Mouse (Mus musculus) adrenal gland, postnatal 36 days (tissue): ENCODE results near the gene Mmgt2. TPM values are rescaled to one million over a fixed set of nuclear protein-coding genes. Genes with fewer than 3 reads are reported as not detected.
A peak's percentile ranks its signal among the peaks of the same experiment; 100 is the strongest.

Experiments
- DNase-seq, 2 experiments: peaks; one replicate each; pipeline ENCODE4 v3.0.0; 2021; ENCODE audit warnings: mixed read lengths in 1 of 2
- total RNA-seq, 2 experiments: library from RNA; stranded (reverse); gene quantifications; 2 replicates each; pipeline ENCODE4 v1.2.3; 2021

The Mmgt2 gene
- total RNA-seq, 2 experiments from 2014 or later: 38.0 to 42.6 TPM

DNA sequence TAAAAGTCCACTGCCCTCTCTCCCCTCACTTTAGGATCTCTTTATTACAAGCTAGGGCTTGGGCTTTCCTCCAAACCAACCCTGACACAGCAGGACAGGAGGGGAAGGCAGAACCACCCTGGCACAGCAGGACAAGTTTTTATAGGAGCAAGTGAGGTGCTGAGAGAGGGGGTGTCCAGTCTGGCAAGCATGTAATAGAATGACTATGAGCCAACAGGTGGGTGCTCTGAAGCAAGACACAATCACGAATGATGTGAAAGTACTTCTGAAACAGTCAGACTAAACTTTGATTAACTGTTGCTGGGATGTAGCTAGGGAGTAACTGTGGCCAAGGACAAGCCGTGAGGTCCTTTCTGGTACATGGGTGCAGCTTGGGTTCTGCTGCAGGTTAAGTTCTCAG, 57.7 kb downstream of the Mmgt2 start:
- no peak for DNase-seq

DNA sequence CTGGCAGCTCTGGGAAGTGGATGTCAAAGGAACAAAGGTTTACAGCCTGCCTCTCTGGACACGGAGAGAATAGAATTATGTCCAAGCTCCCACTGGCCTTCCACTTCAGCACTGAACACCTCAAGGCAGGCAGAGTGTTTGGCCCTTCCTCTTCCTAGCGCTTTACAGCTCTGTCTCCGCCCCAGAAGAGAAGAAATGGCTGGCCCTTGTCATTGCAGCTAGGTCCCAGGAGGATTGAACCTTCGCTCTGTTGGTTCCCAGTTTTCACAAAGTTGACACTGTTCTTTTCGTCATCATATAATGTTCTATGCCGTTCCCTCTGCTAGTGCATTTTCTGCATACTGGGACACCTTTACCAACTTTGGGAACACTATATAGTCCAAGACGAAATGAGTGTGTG, 59.8 kb downstream of the Mmgt2 start:
- no peak for DNase-seq

DNA sequence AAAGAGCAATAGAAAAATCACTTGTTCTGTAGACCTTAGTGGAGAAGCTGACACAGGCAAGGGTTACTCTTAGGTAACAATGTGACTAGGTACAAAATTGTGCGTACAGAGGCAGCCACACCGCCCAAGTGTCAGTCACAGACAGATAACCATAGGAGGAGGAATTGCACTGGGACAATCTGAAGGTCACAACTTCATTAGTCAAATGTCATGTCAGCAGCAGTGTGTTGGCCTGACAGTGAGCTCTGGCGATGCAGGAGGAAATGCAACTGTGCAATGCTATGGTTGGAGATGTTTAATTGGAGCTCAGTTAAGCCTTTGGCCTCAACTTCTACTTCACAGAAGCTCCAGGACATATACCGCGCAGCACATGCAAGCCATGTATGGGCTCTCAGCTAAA, 62.2 kb downstream of the Mmgt2 start:
- peak; percentile 12 to 26 for DNase-seq

Other genes starting within 250 kb of the Mmgt2 start
- gene Pigl, start 190.2 kb upstream of the Mmgt2 start, total RNA-seq: 10 to 100 TPM in 1 of 2 experiments, 1 to 10 TPM in 1; 7.2 to 10.0 TPM
- 100 to 1,000 TPM; 180 to 205 TPM for gene Ncor1, start 190.1 kb upstream of the Mmgt2 start, total RNA-seq
- 10 to 100 TPM; 30.2 to 37.2 TPM for gene Cenpv, start 109.4 kb upstream of the Mmgt2 start, total RNA-seq
- 1,000 to 10,000 TPM; 1,237 to 1,515 TPM for gene Ubb, start 97.5 kb upstream of the Mmgt2 start, total RNA-seq
- gene Trpv2, start 74.2 kb upstream of the Mmgt2 start, total RNA-seq: 1 to 10 TPM; 2.0 to 3.7 TPM
- gene Lrrc75a, start 141 bp upstream of the Mmgt2 start, total RNA-seq: 10 to 100 TPM; 28.0 to 31.8 TPM
- gene Zfp287, start 83.2 kb downstream of the Mmgt2 start, total RNA-seq: 1 to 10 TPM; 3.2 to 3.8 TPM
- gene Gm10428, start 104.4 kb downstream of the Mmgt2 start, total RNA-seq: not detected
- gene Zfp286, start 140.8 kb downstream of the Mmgt2 start, total RNA-seq: 1 to 10 TPM; 1.8 to 2.3 TPM
- gene Trim16, start 171.6 kb downstream of the Mmgt2 start, total RNA-seq: 1 to 10 TPM; 5.8 to 6.6 TPM
- under 1 TPM; 0.72 to 0.83 TPM for gene Fbxw10, start 198.4 kb downstream of the Mmgt2 start, total RNA-seq
- gene Tvp23b, start 230.8 kb downstream of the Mmgt2 start, total RNA-seq: 10 to 100 TPM; 50.8 to 56.2 TPM